Mouse (Mus musculus) forebrain, embryonic 15.5 days (tissue): ENCODE results near the gene Usp54. TPM values are rescaled to one million over a fixed set of nuclear protein-coding genes. Genes with fewer than 3 reads are reported as not detected.
A peak's percentile ranks its signal among the peaks of the same experiment; 100 is the strongest.
"Not testable (repeated sequence)": the region's sequence is repeated elsewhere in the genome, so short reads cannot be mapped to it uniquely, and the experiment has no call there.

Experiments
- ATAC-seq: fragments of 200-750 bp; cut with Nextera tagmentation; replicated peaks from 2 replicates; pipeline ENCODE4 v1.8.0; 2017; ENCODE audit warnings: mild to moderate bottlenecking, moderate TSS enrichment, moderate library complexity
- H3K27ac ChIP-seq: fragments of 300-500 bp; sonication (generic); replicated peaks from 2 replicates; pipeline ENCODE4 v1.5.1; 2015; ENCODE audit warnings: mild to moderate bottlenecking, inconsistent platforms
- H3K27me3 ChIP-seq: fragments of 300-500 bp; sonication (generic); 2 replicates; pipeline ENCODE4 v1.6.1; 2015; ENCODE audit warnings: inconsistent platforms
- H3K36me3 ChIP-seq: fragments of 300-500 bp; sonication (generic); 2 replicates; pipeline ENCODE4 v1.6.1; 2015; ENCODE audit warnings: mild to moderate bottlenecking, inconsistent platforms
- H3K4me1 ChIP-seq: fragments of 300-500 bp; sonication (generic); 2 replicates; pipeline ENCODE4 v1.6.1; 2015; ENCODE audit warnings: inconsistent platforms
- H3K4me2 ChIP-seq: fragments of 300-500 bp; sonication (generic); replicated peaks from 2 replicates; pipeline ENCODE4 v1.6.1; 2015; ENCODE audit warnings: mild to moderate bottlenecking, inconsistent platforms
- H3K4me3 ChIP-seq: fragments of 300-500 bp; sonication (generic); 2 replicates; pipeline ENCODE4 v1.5.1; 2015; ENCODE audit warnings: mild to moderate bottlenecking, inconsistent platforms
- H3K9ac ChIP-seq: fragments of 300-500 bp; sonication (generic); replicated peaks from 2 replicates; pipeline ENCODE4 v1.6.1; 2015; ENCODE audit warnings: mild to moderate bottlenecking, inconsistent platforms
- H3K9me3 ChIP-seq: fragments of 300-500 bp; sonication (generic); 2 replicates; pipeline ENCODE4 v1.6.1; 2016; ENCODE audit warnings: inconsistent platforms
- WGBS: fragments of 180-500 bp; shearing (Covaris S2); methylation state at CpG from one replicate; pipeline ENCODE4 v1.1.7; 2015; ENCODE audit warnings: mixed read lengths; 5-methylcytosine and 5-hydroxymethylcytosine counted together
- polyA plus RNA-seq: library from polyadenylated mRNA; unstranded; fragments of >200 nt; fragmentation: Nextera tagmentation; extraction: Ambion mirVana; gene quantifications from 2 replicates; pipeline ENCODE4 v1.2.1, GENCODE M21; 2015

The Usp54 gene
- polyA plus RNA-seq, 1 experiment from 2014 or later = 10.1 TPM

GRCm38 (mm10) chr14:20600203-20600602, 40.7 kb downstream of the Usp54 start:
- WGBS = 62% methylated on average over 2 of the region's 2 CpGs

GRCm38 (mm10) chr14:20599542-20599941, 41.3 kb downstream of the Usp54 start:
- Histone ChIP-seq H3K36me3 (no peaks in the 10 kb centered on the region), H3K9me3 (no peaks in the 10 kb centered on the region), H3K27me3 (no peaks in the 10 kb centered on the region), H3K4me2 (no peak overlapping the region), H3K9ac (no peak overlapping the region), H3K4me3 (no peak overlapping the region), H3K27ac (no peak overlapping the region), H3K4me1 (peaks cover 8% of the 10 kb centered on the region; the same call in 1 of the 2 replicates)
- no peak for ATAC-seq
- WGBS = 91% methylated on average over 2 of the region's 2 CpGs

More at GRCm38 (mm10) chr14:20600203-20600602, 40.7 kb downstream of the Usp54 start:
- Histone ChIP-seq H3K4me1 (peaks cover 8% of the 10 kb centered on the region; the same call in 1 of the 2 replicates), H3K9me3 (no peaks in the 10 kb centered on the region), H3K4me2 (no peak overlapping the region), H3K9ac (no peak overlapping the region), H3K27ac (no peak overlapping the region), H3K27me3 (no peaks in the 10 kb centered on the region), H3K4me3 (no peak overlapping the region), H3K36me3 (no peaks in the 10 kb centered on the region)
- no peak for ATAC-seq

GRCm38 (mm10) chr14:20595781-20596180, 45.1 kb downstream of the Usp54 start:
- H3K4me3 ChIP-seq = no peak overlapping the region
- no peak overlapping the region for H3K27ac ChIP-seq
- no peaks in the 10 kb centered on the region for H3K9me3 ChIP-seq
- H3K4me1 ChIP-seq = peaks cover 8% of the 10 kb centered on the region; the same call in 1 of the 2 replicates
- ATAC-seq = no peak
- no peaks in the 10 kb centered on the region for H3K36me3 ChIP-seq
- 12% methylated on average over 3 of the region's 3 CpGs for WGBS
- H3K9ac ChIP-seq = no peak overlapping the region
- H3K4me2 ChIP-seq = no peak overlapping the region
- no peaks in the 10 kb centered on the region for H3K27me3 ChIP-seq

DNA sequence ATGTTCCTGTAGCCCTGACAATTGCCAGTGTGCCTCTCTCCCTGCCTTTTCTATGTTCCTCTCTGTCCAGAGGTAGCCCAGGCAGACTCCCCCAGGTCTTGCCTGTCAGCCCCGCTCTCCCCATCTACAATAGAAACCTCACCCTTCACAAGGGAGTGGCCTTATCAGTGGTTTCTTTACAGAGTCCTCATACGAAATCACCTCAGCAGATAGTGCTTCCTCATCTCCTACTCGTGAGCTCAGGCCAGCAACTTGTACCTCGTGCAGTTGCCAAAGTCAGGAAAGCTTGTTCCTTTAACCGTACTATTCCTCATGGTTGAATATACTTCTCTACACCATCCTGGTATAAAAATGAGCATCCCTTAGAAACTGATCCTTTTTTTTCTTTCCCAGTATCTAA, 53.4 kb downstream of the Usp54 start:
- H3K4me1 ChIP-seq = no peaks in the 10 kb centered on the region
- H3K4me2 ChIP-seq = no peak overlapping the region
- H3K36me3 ChIP-seq = peaks cover 5% of the 10 kb centered on the region
- H3K27me3 ChIP-seq = no peaks in the 10 kb centered on the region
- WGBS = 92% methylated on average over 5 of the region's 5 CpGs
- ATAC-seq = no peak
- no peak overlapping the region for H3K4me3 ChIP-seq
- no peak overlapping the region for H3K9ac ChIP-seq
- no peak overlapping the region for H3K27ac ChIP-seq
- no peaks in the 10 kb centered on the region for H3K9me3 ChIP-seq

GRCm38 (mm10) chr14:20578822-20579407, 61.9 kb downstream of the Usp54 start:
- H3K27ac ChIP-seq = no peak overlapping the region
- 67% methylated on average over 6 of the region's 6 CpGs for WGBS
- H3K9me3 ChIP-seq = no peaks in the 10 kb centered on the region

DNA sequence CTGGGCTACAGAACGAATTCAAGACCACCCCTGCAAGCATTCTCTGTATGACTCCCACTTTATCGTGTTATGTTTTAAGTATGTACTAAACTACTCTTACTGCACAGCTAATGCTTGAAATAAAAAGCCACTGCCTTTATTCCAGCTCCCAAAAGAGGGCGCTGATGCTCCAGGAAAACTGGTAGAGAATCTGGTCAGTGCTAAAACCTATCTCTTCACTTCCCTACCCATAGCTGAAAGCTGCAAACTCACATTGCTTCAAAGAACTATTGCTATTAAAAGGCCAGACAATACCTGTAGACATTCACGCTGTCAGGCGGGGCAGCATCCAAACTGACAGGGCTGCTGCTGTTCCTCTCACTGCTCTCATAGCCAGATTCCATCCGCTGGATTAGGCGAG, 64.7 kb downstream of the Usp54 start:
- Histone ChIP-seq H3K9me3 (no peaks in the 10 kb centered on the region), H3K27me3 (no peaks in the 10 kb centered on the region), H3K4me1 (no peaks in the 10 kb centered on the region), H3K27ac (no peak overlapping the region), H3K36me3 (peaks cover 24% of the 10 kb centered on the region), H3K4me3 (no peak overlapping the region), H3K4me2 (no peak overlapping the region), H3K9ac (no peak overlapping the region)
- ATAC-seq = peak; percentile 23; the same call in 1 of the 2 replicates
- 42% methylated on average over 7 of the region's 7 CpGs for WGBS

More at GRCm38 (mm10) chr14:20578822-20579407, 61.9 kb downstream of the Usp54 start:
- Histone ChIP-seq H3K9ac (no peak overlapping the region), H3K36me3 (peaks cover 26% of the 10 kb centered on the region), H3K27me3 (no peaks in the 10 kb centered on the region), H3K4me2 (no peak overlapping the region), H3K4me3 (no peak overlapping the region), H3K4me1 (no peaks in the 10 kb centered on the region)
- no peak for ATAC-seq

DNA sequence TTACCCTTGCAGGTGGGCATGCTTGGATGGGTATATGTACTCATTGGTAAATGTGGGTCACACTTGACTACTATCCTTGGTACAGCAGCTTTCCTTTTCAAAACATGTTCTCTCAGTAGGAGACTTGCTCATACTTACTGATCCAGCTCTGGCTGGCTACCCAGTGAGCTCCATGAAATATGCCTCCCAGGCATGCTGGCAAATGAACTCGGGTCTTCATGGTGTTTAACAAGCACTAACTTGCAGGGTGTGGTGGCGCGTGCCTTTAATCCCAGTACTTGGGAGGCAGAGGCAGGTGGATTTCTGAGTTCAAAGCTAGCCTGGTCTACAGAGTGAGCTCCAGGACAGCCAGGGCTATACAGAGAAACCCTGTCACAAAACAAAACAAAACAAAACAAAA, 67.7 kb downstream of the Usp54 start:
- H3K27me3 ChIP-seq, H3K9me3 ChIP-seq, H3K4me3 ChIP-seq, H3K9ac ChIP-seq, H3K4me2 ChIP-seq, ATAC-seq, H3K4me1 ChIP-seq, H3K27ac ChIP-seq: not testable (repeated sequence)
- H3K36me3 ChIP-seq = peaks cover 40% of the 10 kb centered on the region
- WGBS = 92% methylated on average over 3 of the region's 3 CpGs

- no peak for ATAC-seq
- Histone ChIP-seq H3K9me3 (no peaks in the 10 kb centered on the region), H3K36me3 (peaks cover 56% of the 10 kb centered on the region), H3K4me1 (no peaks in the 10 kb centered on the region), H3K9ac (no peak overlapping the region), H3K4me2 (no peak overlapping the region), H3K27ac (no peak overlapping the region), H3K4me3 (no peak overlapping the region), H3K27me3 (no peaks in the 10 kb centered on the region)
- 75% methylated on average over 9 of the region's 9 CpGs for WGBS
Measured at GRCm38 (mm10) chr14:20565256-20566021, 75.4 kb downstream of the Usp54 start.

- H3K27me3 ChIP-seq = no peaks in the 10 kb centered on the region
- no peak overlapping the region for H3K9ac ChIP-seq
- no peak overlapping the region for H3K4me2 ChIP-seq
- WGBS = 67% methylated on average over 12 of the region's 12 CpGs
- no peak overlapping the region for H3K27ac ChIP-seq
- H3K4me3 ChIP-seq = no peak overlapping the region
- peaks cover 52% of the 10 kb centered on the region for H3K36me3 ChIP-seq
- H3K4me1 ChIP-seq = no peaks in the 10 kb centered on the region
- no peaks in the 10 kb centered on the region for H3K9me3 ChIP-seq
- ATAC-seq = no peak
Measured at GRCm38 (mm10) chr14:20564692-20565091, 76.2 kb downstream of the Usp54 start.

DNA sequence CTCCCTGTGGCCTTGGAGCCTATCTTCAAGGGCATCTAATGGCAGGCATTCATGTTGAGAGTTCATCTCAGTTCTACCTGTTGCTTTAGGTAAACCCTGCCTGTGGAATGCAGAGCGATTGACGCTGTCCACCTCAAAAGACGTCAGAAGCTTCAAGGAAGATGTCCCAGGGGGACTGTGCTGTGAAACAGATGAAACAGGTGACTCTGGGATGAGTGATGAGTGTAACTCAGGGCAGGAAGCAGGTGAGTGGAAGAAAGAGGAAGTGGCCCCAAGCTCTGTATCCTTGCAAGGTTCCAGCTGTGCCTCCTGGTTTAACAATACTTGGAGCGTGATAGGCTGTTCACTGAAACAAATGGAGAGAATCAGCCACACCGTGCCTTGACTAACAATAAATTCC, 79.0 kb downstream of the Usp54 start:
- Histone ChIP-seq H3K36me3 (peaks cover 52% of the 10 kb centered on the region), H3K27me3 (no peaks in the 10 kb centered on the region)
- 92% methylated on average over 5 of the region's 5 CpGs for WGBS

DNA sequence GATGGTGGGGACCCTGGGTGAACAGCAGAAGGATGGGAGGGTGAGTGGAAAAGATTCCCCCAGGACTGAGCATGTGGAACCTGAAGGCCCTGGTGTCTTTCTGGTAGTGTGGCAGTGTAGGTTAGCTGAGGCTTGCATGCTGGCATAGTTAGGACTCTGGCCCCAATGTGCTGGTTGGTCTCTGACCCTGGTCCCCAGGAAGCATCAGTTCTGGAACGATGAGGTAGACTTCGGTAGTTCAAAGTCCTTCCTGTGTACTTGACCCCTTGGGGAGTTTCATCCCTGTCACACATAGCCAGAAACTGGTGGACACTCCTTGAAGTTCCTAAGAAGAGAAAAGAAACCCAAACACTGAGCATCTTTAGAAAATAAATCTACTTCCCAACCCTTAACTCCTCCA, 90.7 kb downstream of the Usp54 start:
- Histone ChIP-seq H3K4me3 (no peak overlapping the region), H3K36me3 (peaks cover 24% of the 10 kb centered on the region), H3K27me3 (no peaks in the 10 kb centered on the region), H3K9me3 (no peaks in the 10 kb centered on the region), H3K4me1 (peaks cover 7% of the 10 kb centered on the region), H3K27ac (no peak overlapping the region), H3K4me2 (no peak overlapping the region), H3K9ac (no peak overlapping the region)
- 91% methylated on average over 2 of the region's 2 CpGs for WGBS
- ATAC-seq = no peak

More for the DNA sequence above, 79.0 kb downstream of the Usp54 start:
- no peak for ATAC-seq
- H3K4me3 ChIP-seq = no peak overlapping the region
- H3K9ac ChIP-seq = no peak overlapping the region
- no peak overlapping the region for H3K27ac ChIP-seq
- no peaks in the 10 kb centered on the region for H3K9me3 ChIP-seq
- no peak overlapping the region for H3K4me2 ChIP-seq
- H3K4me1 ChIP-seq = no peaks in the 10 kb centered on the region

- under 1% methylated on average over 26 of the region's 29 CpGs for WGBS
- H3K27me3 ChIP-seq = no peaks in the 10 kb centered on the region
- H3K4me3 ChIP-seq = peak within 1 kb of the TSS; percentile 98
- H3K4me2 ChIP-seq = peak within 1 kb of the TSS; percentile 55
- H3K27ac ChIP-seq = peak within 1 kb of the TSS; percentile 94
- peak within 1 kb of the TSS; percentile 97 for H3K9ac ChIP-seq
- H3K4me1 ChIP-seq = peaks cover 30% of the 10 kb centered on the region
- H3K36me3 ChIP-seq = peaks cover 21% of the 10 kb centered on the region
- no peaks in the 10 kb centered on the region for H3K9me3 ChIP-seq
- peak; percentile 95 for ATAC-seq
Measured at GRCm38 (mm10) chr14:20546415-20546814, 94.4 kb downstream of the Usp54 start, which contains the start of gene Ppp3cb. TSS of gene Ppp3cb (minus strand) at chr14:20546573.
